Mouse (Mus musculus) small intestine, adult 2 months (tissue): Measurements from ENCODE around the gene Pttg1ip.

Source experiments
- CTCF ChIP-seq: fragments of 200-500 bp; IDR thresholded peaks from 2 replicates; pipeline ENCODE4 v1.5.1; 2012; ENCODE audit warnings: low read depth, mild to moderate bottlenecking, control low read depth, inconsistent platforms, low read length, moderate library complexity, mixed read lengths; ENCODE audit not compliant: insufficient replicate concordance, insufficient read length; ENCODE audit errors: extremely low read depth
- POLR2A ChIP-seq: fragments of 200-500 bp; IDR thresholded peaks from 2 replicates; pipeline ENCODE4 v1.6.1; 2012; ENCODE audit warnings: low read depth, mild to moderate bottlenecking, control low read depth, inconsistent platforms, low read length, moderate library complexity

- TF ChIP-seq CTCF (no peak), POLR2A (no peak)
These were observed 35.4 kb downstream of the Pttg1ip start for GRCm38 (mm10) chr10:77616926-77617325.
